Mouse (Mus musculus) E14TG2a.4 (cell line): ENCODE measurements around the gene Elmo1.

Experiments
- CTCF ChIP-seq: conservative IDR thresholded peaks from 2 replicates; pipeline ENCODE4 v1.5.1; 2014; ENCODE audit warnings: low read length
- NANOG ChIP-seq: IDR thresholded peaks from 2 replicates; pipeline ENCODE4 v1.6.1; 2014; ENCODE audit warnings: borderline replicate concordance, low read length, mixed read lengths

- TF ChIP-seq CTCF (no peak), NANOG (no peak)
Observed at GRCm38 (mm10) chr13:20362541-20362940, 272.1 kb downstream of the Elmo1 start.
